Mouse (Mus musculus): ENCODE measurements around the gene Nip7.

DNA sequence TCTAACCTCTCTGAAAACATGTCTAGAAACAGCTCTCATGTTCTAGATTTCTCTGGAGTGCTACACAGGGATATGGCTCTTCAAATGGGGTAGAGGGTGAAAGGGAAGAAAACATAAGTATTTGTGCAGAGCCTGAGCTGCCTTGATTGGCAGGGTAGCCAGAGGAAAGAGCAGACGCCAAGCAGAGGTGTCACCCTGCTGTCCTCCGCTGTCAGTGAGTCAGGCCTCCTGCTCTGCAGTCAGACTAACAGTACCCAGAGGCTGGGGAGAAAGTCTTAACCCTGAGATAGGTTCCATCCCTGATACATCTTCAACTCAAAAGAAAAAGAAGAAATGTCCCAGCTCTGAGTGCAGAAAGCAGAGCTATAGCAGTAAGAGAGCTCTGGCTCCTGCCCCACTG, 44.0 kb upstream of the Nip7 start:
- TF ChIP-seq EP300 (IDR thresholded peaks at IDR 0.05) (no peak), CTCF (IDR thresholded peaks at IDR 0.05) (no peak)
